Mouse (Mus musculus): ENCODE measurements around the gene Map7d1. TPM values are rescaled to one million over a fixed set of nuclear protein-coding genes. Genes with fewer than 3 reads are reported as not detected.

Gene Map7d1
- polyA plus RNA-seq, 1 experiment from 2014 or later, result 85.3 TPM

DNA sequence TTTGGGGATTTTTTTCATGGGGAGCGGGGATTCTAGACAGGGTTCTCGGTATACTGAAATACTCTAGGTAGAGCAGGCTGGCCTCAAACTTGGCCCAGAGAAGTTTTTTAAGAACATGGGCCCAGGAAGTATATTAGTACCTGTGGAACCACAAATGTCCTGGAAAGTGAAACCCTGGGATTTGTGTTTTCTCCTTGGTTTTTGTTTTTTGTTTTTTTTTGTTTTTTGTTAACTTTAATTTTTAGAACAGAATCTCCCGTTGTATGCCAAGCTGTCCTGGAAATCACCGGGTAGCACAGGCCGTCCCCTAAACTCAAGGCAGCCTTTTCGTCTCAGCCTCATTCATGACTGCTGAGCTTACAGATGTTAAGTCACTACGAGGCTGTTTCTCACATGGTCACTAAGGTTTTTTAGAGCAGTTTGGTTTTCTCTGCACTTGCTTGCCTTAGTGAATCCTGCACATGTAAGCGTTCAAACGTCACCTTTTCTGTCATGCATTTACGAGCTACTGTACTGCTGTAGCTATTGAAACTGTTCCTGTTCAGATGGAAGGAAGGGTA, 52.7 kb downstream of the Map7d1 start:
- Histone ChIP-seq H3K9ac (replicated peaks; ENCODE audit: low read length) (peak overlapping the region; percentile 77), H3K9me3 (ENCODE audit: control insufficient read depth, low read length) (no peaks in the 10 kb centered on the region), H3K4me2 (ENCODE audit: low read length) (peak overlapping the region; percentile 84), H3K4me1 (ENCODE audit: control insufficient read depth, insufficient read depth, low read length) (peaks cover 22% of the 10 kb centered on the region), H3K36me3 (ENCODE audit: control insufficient read depth, insufficient read depth, low read length) (no peaks in the 10 kb centered on the region), H3K4me3 (replicated peaks; ENCODE audit: low read depth, low read length) (peak overlapping the region; percentile 76), H3K27me3 (ENCODE audit: control insufficient read depth, insufficient read depth, low read length) (no peaks in the 10 kb centered on the region), H3K27ac (replicated peaks; ENCODE audit: low read depth, low read length) (peak overlapping the region; percentile 95)
- WGBS, result 73% methylated on average over 10 of the region's 10 CpGs
- no peak for ATAC-seq (ENCODE audit: low FRiP score, low TSS enrichment)
- no peak for DNase-seq

DNA sequence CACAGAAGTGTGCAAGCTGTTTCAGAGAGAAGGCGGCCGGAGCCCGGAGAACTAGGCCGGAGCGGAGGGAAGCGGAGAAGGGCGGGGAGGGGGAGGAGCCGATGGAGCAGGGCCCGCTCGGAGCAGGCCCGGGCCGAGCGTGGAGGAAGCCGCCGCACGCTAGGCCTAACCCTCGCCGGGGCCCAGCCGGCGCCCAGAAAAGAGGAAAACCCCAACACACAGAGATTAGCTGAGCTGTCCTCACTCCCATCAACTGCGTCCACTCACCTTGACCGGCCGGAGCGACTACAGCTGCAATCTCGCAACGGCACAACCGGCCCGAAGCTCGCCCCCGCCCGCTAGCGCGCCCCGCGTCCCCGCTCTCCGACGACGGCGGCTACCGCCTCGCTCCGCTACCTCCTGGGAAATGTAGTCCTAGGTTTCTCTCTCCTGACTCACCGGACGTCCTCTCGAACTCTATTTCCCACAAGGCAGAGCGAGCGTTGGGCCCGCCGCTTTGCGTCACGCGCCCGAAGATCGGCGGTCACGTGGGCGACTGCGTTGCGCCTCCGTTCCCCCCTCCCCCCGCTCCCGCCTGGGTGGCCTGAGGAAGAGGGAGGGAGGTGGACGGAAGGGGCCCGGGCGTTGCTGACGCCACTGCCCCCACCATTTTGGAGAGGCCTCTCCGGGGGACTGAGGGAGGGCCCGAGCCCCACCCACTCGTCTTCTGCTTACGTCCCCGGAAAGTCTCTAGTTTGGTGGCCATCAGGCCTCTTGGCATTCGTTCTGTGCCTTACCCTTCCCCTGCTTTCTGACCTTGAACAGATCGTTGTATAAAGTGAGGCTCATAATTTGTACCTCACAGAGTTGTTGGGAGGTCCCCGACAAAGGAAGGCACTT, 53.6 kb downstream of the Map7d1 start, which contains the start of gene Thrap3:
Gene Thrap3, minus strand, starts transcription at position 458 of the 879 bp plus-strand sequence.
- Histone ChIP-seq H3K9ac (replicated peaks; ENCODE audit: low read length) (peak within 1 kb of the TSS; percentile 77), H3K4me1 (ENCODE audit: control insufficient read depth, insufficient read depth, low read length) (peaks cover 22% of the 10 kb centered on the region), H3K36me3 (ENCODE audit: control insufficient read depth, insufficient read depth, low read length) (no peaks in the 10 kb centered on the region), H3K4me2 (ENCODE audit: low read length) (peak within 1 kb of the TSS; percentile 84), H3K4me3 (replicated peaks; ENCODE audit: low read depth, low read length) (peak within 1 kb of the TSS; percentile 76), H3K9me3 (ENCODE audit: control insufficient read depth, low read length) (no peaks in the 10 kb centered on the region), H3K27ac (replicated peaks; ENCODE audit: low read depth, low read length) (peak within 1 kb of the TSS; percentile 95), H3K27me3 (ENCODE audit: control insufficient read depth, insufficient read depth, low read length) (no peaks in the 10 kb centered on the region)
- under 1% methylated on average over 73 of the region's 75 CpGs for WGBS
- ATAC-seq (ENCODE audit: low FRiP score, low TSS enrichment), result peak; percentile 98
- peak; percentile 99 for DNase-seq

DNA sequence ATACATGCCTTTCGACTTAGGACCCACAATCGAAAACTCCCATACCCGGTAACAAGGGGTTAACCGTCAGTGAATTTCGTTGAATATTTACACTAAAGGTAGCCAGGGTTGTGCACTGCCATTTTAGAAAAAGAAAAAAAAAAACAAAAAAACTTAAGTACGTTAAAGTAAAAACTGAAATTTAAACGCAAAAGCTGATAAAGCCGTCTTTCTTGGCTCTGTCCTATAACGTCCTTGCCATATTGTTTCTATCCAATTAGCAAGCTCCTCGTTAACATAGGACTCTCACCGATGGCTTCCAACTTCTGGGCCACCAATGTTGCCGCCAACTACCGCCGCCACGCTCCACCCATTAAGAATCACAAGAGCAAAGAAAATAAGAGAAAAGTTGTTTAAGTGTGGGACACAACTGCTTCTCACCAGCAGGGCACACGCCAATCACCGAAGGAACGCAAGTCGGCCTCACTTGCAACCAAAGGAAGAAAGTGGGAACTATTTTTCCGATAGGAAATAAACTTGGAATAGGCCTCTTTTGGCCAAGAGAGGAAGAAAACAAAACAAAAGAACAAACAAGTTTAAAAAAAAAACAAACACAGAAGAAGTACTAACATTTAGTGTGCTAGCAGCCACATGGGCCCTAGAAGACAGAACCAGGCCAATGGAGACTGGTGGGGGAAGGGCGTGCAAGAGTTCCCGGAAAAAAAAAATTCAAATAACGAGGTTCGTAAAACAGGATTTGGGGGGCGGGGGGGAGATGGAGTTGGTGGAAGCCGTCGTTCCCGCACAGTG, 54.4 kb downstream of the Map7d1 start:
- Histone ChIP-seq H3K4me2 (ENCODE audit: low read length) (peak overlapping the region; percentile 84), H3K27ac (replicated peaks; ENCODE audit: low read depth, low read length) (peak overlapping the region; percentile 95), H3K36me3 (ENCODE audit: control insufficient read depth, insufficient read depth, low read length) (no peaks in the 10 kb centered on the region), H3K4me3 (replicated peaks; ENCODE audit: low read depth, low read length) (peak overlapping the region; percentile 76), H3K27me3 (ENCODE audit: control insufficient read depth, insufficient read depth, low read length) (no peaks in the 10 kb centered on the region), H3K9ac (replicated peaks; ENCODE audit: low read length) (peak overlapping the region; percentile 77), H3K9me3 (ENCODE audit: control insufficient read depth, low read length) (no peaks in the 10 kb centered on the region), H3K4me1 (ENCODE audit: control insufficient read depth, insufficient read depth, low read length) (peaks cover 22% of the 10 kb centered on the region)
- ATAC-seq (ENCODE audit: low FRiP score, low TSS enrichment), result no peak
- peak; percentile 41 for DNase-seq
- WGBS, result under 1% methylated on average over 28 of the region's 28 CpGs

DNA sequence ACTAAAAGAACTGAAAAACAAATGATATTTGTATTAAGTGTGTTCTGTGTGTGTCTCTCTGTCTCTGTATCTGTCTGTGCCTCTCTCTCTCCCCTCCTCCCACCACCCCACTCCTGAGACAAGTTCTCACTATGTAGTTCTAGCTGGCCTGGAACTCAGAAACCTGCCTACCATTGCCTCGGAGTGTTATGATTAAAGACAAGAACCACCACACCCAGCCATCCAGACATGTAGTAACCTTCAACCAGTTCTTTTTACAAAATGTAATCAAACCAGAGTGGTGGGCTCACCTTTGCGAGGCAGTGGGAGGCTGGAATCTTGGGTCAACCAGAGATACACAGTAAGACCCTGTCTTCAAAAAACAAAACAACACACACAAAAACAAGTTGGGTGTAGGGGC, 55.5 kb downstream of the Map7d1 start:
- H3K4me1 ChIP-seq (ENCODE audit: control insufficient read depth, insufficient read depth, low read length), result peaks cover 22% of the 10 kb centered on the region
- H3K4me2 ChIP-seq (ENCODE audit: low read length), result peak overlapping the region; percentile 84
- no peaks in the 10 kb centered on the region for H3K27me3 ChIP-seq (ENCODE audit: control insufficient read depth, insufficient read depth, low read length)
- no peak overlapping the region for H3K27ac ChIP-seq (replicated peaks; ENCODE audit: low read depth, low read length)
- ATAC-seq (ENCODE audit: low FRiP score, low TSS enrichment) (no peak), DNase-seq (no peak)
- no peaks in the 10 kb centered on the region for H3K36me3 ChIP-seq (ENCODE audit: control insufficient read depth, insufficient read depth, low read length)
- WGBS, result 80% methylated on average over 2 of the region's 2 CpGs
- no peak overlapping the region; the same call in 1 of the 2 replicates for H3K9ac ChIP-seq (replicated peaks; ENCODE audit: low read length)
- H3K4me3 ChIP-seq (replicated peaks; ENCODE audit: low read depth, low read length), result peak overlapping the region; percentile 76
- no peaks in the 10 kb centered on the region for H3K9me3 ChIP-seq (ENCODE audit: control insufficient read depth, low read length)

DNA sequence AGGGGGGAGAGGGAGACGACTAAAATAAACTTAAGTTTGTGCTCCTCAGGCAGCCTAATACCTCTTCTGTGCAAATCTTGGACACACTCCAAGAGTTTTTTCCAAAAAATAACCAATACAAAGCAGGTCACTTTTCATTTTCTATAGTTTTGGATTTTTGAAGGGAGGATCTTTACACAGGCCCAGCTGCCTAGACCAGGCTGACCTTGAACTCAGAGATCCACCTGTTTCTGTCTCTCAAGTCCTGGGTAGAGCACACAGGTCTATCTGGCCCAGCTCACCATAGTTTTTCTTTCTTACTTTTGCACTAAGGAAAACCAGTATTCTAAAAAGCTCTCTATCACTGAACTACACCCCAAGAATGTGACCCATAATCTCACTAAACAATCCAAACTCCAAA, 56.1 kb downstream of the Map7d1 start:
- ATAC-seq (ENCODE audit: low FRiP score, low TSS enrichment), result no peak
- Histone ChIP-seq H3K4me3 (replicated peaks; ENCODE audit: low read depth, low read length) (peak overlapping the region; percentile 76; the same call in 1 of the 2 replicates), H3K27me3 (ENCODE audit: control insufficient read depth, insufficient read depth, low read length) (no peaks in the 10 kb centered on the region), H3K4me1 (ENCODE audit: control insufficient read depth, insufficient read depth, low read length) (peaks cover 22% of the 10 kb centered on the region), H3K36me3 (ENCODE audit: control insufficient read depth, insufficient read depth, low read length) (no peaks in the 10 kb centered on the region), H3K9me3 (ENCODE audit: control insufficient read depth, low read length) (no peaks in the 10 kb centered on the region), H3K4me2 (ENCODE audit: low read length) (peak overlapping the region; percentile 84), H3K27ac (replicated peaks; ENCODE audit: low read depth, low read length) (no peak overlapping the region), H3K9ac (replicated peaks; ENCODE audit: low read length) (no peak overlapping the region)
- DNase-seq, result no peak
- WGBS, result 74% methylated on average over 1 of the region's 1 CpGs

DNA sequence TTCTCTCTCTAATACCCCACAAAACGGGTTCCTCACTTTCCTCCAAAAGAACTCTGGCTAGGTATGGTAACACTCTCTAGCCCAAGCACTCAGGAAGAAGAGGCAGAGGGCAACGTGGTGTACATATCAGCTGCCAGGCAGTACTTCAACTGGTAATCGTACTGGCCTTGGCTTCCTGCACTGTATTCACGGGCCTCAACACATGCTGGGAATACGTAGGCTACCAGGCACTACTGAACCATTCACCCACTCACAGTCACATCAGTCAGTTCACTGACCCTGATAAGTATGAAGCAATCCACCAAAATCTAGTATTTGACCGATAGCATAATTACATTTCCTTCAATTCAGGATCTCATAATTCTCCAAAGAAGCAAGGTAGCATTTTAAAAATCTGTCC, 56.6 kb downstream of the Map7d1 start:
- DNase-seq (no peak), ATAC-seq (ENCODE audit: low FRiP score, low TSS enrichment) (no peak)
- H3K4me2 ChIP-seq (ENCODE audit: low read length), result no peak overlapping the region
- peaks cover 22% of the 10 kb centered on the region for H3K4me1 ChIP-seq (ENCODE audit: control insufficient read depth, insufficient read depth, low read length)
- no peak overlapping the region for H3K27ac ChIP-seq (replicated peaks; ENCODE audit: low read depth, low read length)
- H3K4me3 ChIP-seq (replicated peaks; ENCODE audit: low read depth, low read length), result no peak overlapping the region
- WGBS, result 93% methylated on average over 6 of the region's 6 CpGs
- H3K9ac ChIP-seq (replicated peaks; ENCODE audit: low read length), result no peak overlapping the region
- no peaks in the 10 kb centered on the region for H3K36me3 ChIP-seq (ENCODE audit: control insufficient read depth, insufficient read depth, low read length)
- no peaks in the 10 kb centered on the region for H3K27me3 ChIP-seq (ENCODE audit: control insufficient read depth, insufficient read depth, low read length)
- H3K9me3 ChIP-seq (ENCODE audit: control insufficient read depth, low read length), result no peaks in the 10 kb centered on the region

DNA sequence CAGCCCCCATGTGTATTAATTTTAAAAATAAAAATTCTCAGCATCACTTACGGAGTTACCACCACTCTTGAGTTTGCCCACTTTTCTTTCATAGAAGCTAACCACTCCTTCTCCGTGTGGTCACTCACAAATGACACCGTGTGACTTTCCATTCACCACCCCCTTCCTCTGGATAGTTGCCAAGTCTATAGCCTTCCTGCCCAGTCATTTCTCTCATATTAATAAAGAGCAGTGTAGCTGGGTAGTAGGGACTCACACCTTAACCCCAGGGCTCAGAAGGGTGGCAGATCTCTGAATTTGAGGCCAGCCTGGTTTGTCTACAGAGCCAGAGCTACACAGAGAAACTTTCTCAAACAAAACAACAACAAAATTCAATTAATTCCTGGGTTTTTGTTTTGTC, 58.7 kb downstream of the Map7d1 start:
- peak; percentile 3 for DNase-seq
- WGBS, result 85% methylated on average over 3 of the region's 3 CpGs
- H3K4me2 ChIP-seq (ENCODE audit: low read length), result no peak overlapping the region
- no peak for ATAC-seq (ENCODE audit: low FRiP score, low TSS enrichment)
- H3K27ac ChIP-seq (replicated peaks; ENCODE audit: low read depth, low read length), result no peak overlapping the region
- H3K36me3 ChIP-seq (ENCODE audit: control insufficient read depth, insufficient read depth, low read length), result peaks cover 20% of the 10 kb centered on the region
- H3K27me3 ChIP-seq (ENCODE audit: control insufficient read depth, insufficient read depth, low read length), result no peaks in the 10 kb centered on the region
- H3K9me3 ChIP-seq (ENCODE audit: control insufficient read depth, low read length), result no peaks in the 10 kb centered on the region
- H3K4me1 ChIP-seq (ENCODE audit: control insufficient read depth, insufficient read depth, low read length), result peaks cover 18% of the 10 kb centered on the region
- no peak overlapping the region for H3K4me3 ChIP-seq (replicated peaks; ENCODE audit: low read depth, low read length)
- H3K9ac ChIP-seq (replicated peaks; ENCODE audit: low read length), result no peak overlapping the region

DNA sequence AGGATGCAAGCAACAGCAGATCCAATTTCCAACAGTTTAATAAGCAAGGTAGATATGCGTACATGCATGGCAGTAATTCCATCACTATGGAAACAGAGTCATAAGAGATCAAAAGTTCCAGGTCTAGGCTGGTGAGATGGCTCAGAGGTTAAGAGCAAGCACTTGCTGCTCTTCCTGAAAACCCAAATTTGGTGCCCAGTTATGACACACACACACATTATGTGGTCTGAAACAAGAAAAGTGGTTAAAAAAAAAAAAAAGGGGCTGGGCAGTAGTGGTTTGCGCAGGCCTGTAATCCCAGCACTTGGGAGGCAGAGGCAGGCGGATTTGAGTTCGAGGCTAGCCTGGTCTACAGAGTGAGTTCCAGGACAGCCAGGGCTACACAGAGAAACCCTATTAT, 61.2 kb downstream of the Map7d1 start:
- peaks cover 6% of the 10 kb centered on the region; the same call in 1 of the 2 replicates for H3K4me1 ChIP-seq (ENCODE audit: control insufficient read depth, insufficient read depth, low read length)
- ATAC-seq (ENCODE audit: low FRiP score, low TSS enrichment) (no peak), DNase-seq (no peak)
- no peak overlapping the region for H3K4me3 ChIP-seq (replicated peaks; ENCODE audit: low read depth, low read length)
- no peak overlapping the region for H3K9ac ChIP-seq (replicated peaks; ENCODE audit: low read length)
- no peaks in the 10 kb centered on the region for H3K9me3 ChIP-seq (ENCODE audit: control insufficient read depth, low read length)
- no peaks in the 10 kb centered on the region for H3K27me3 ChIP-seq (ENCODE audit: control insufficient read depth, insufficient read depth, low read length)
- peaks cover 30% of the 10 kb centered on the region for H3K36me3 ChIP-seq (ENCODE audit: control insufficient read depth, insufficient read depth, low read length)
- H3K4me2 ChIP-seq (ENCODE audit: low read length), result no peak overlapping the region
- H3K27ac ChIP-seq (replicated peaks; ENCODE audit: low read depth, low read length), result no peak overlapping the region
- 95% methylated on average over 4 of the region's 4 CpGs for WGBS

Data from midbrain, embryonic 14.5 days (tissue).